Mouse (Mus musculus) ES-E14 (cell line): ENCODE measurements around the gene Cdkn1b. TPM values are rescaled to one million over a fixed set of nuclear protein-coding genes. Genes with fewer than 3 reads are reported as not detected.

Experiments used
- DNase-seq: peaks from one replicate; pipeline ENCODE4 v3.0.0-alpha.2; 2013; ENCODE audit warnings: low read depth, low spot score
- H3K27ac ChIP-seq: 2 replicates; pipeline ENCODE4 v1.5.1; 2012; ENCODE audit warnings: low read depth, mild to moderate bottlenecking, low read length, moderate library complexity, mixed read lengths; ENCODE audit not compliant: poor library complexity, insufficient read depth, severe bottlenecking
- H3K36me3 ChIP-seq: 2 replicates; pipeline ENCODE4 v1.6.1; 2012; ENCODE audit warnings: mild to moderate bottlenecking, low read length, moderate library complexity, mixed read lengths; ENCODE audit not compliant: control insufficient read depth, poor library complexity, insufficient read depth, severe bottlenecking
- H3K4me1 ChIP-seq, 2 experiments: fragments of 150-350 bp in 1 of 2; sonication (generic) in 1 of 2; 2 replicates each; pipeline ENCODE4 v1.6.1; 2012; ENCODE audit warnings: low read length in 2 of 2, mild to moderate bottlenecking in 1 of 2, mixed read lengths in 1 of 2; ENCODE audit not compliant: control insufficient read depth in 2 of 2, insufficient read depth in 2 of 2, poor library complexity in 1 of 2
- H3K4me3 ChIP-seq, 2 experiments: fragments of 150-350 bp in 1 of 2; sonication (generic) in 1 of 2; 2 replicates each; pipeline ENCODE4 v1.5.1; 2012; ENCODE audit warnings: low read length in 2 of 2, low read depth in 1 of 2, mild to moderate bottlenecking in 1 of 2, mixed read lengths in 1 of 2; ENCODE audit not compliant: insufficient read depth in 1 of 2, poor library complexity in 1 of 2, severe bottlenecking in 1 of 2
- H3K9ac ChIP-seq: 2 replicates; pipeline ENCODE4 v1.6.1; 2012; ENCODE audit warnings: low read depth, mild to moderate bottlenecking, low read length, mixed read lengths; ENCODE audit not compliant: poor library complexity, insufficient read depth, severe bottlenecking
- H3K9me3 ChIP-seq: fragments of 150-350 bp; sonication (generic); 2 replicates; pipeline ENCODE4 v1.6.1; 2012; ENCODE audit warnings: low read depth, mild to moderate bottlenecking, low read length; ENCODE audit not compliant: control insufficient read depth, insufficient read depth
- CHD2 ChIP-seq: IDR thresholded peaks from 2 replicates; pipeline ENCODE4 v1.6.1; 2014; ENCODE audit warnings: mild to moderate bottlenecking, low read depth, low read length, inconsistent platforms
- HCFC1 ChIP-seq: IDR thresholded peaks from 2 replicates; pipeline ENCODE4 v1.6.1; 2012; ENCODE audit warnings: low read length, inconsistent platforms, borderline replicate concordance; ENCODE audit not compliant: insufficient read depth
- MAFK ChIP-seq: IDR thresholded peaks from 2 replicates; pipeline ENCODE4 v1.6.1; 2014; ENCODE audit warnings: mild to moderate bottlenecking, low read depth, low read length, inconsistent platforms; ENCODE audit not compliant: insufficient read depth
- ZC3H11A ChIP-seq: IDR thresholded peaks from 2 replicates; pipeline ENCODE4 v1.6.1; 2012; ENCODE audit warnings: low read depth, mild to moderate bottlenecking, inconsistent platforms, low read length, borderline replicate concordance
- ZNF384 ChIP-seq: IDR thresholded peaks from 2 replicates; pipeline ENCODE4 v1.6.1; 2012; ENCODE audit warnings: low read depth, low read length, inconsistent platforms
- in situ Hi-C, 2 experiments: fragments of 600-800 bp; cut with MboI; formaldehyde crosslinking; loops; one replicate each; pipeline ENCODE4 v1.15.1; 2025; ENCODE audit warnings: low sequenced_read_pairs in 2 of 2, inconsistent platforms in 1 of 2; ENCODE audit not compliant: unreplicated experiment in 2 of 2
- total RNA-seq: library from RNA; depleted of rRNA; stranded (reverse); fragments of 300-350 nt; gene quantifications from 2 replicates; pipeline ENCODE4 v1.2.3, GENCODE M21; 2012

Gene Cdkn1b
- total RNA-seq, 1 experiment, result 10.7 TPM

DNA sequence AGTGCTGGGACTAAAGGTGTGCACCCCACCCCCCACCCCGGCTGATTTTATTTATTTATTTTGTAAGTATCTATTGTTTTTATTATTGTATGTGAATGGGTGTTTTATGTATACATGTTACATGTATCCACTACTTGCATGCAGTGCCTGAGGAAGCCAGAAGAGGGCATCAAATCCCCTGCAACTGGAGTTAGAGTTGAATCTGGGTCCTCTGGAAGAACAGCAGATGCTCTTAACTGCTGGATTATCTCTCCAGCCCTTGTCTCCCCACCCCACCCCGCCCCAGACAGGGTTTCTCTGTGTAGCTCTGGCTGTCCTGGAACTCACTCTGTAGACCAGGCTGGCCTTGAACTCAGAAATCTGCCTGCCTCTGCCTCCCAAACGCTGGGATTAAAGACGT lies 36.2 kb downstream of the Cdkn1b start:
- no peak overlapping the region for H3K27ac ChIP-seq
- in situ Hi-C loops, result no loop called here

DNA sequence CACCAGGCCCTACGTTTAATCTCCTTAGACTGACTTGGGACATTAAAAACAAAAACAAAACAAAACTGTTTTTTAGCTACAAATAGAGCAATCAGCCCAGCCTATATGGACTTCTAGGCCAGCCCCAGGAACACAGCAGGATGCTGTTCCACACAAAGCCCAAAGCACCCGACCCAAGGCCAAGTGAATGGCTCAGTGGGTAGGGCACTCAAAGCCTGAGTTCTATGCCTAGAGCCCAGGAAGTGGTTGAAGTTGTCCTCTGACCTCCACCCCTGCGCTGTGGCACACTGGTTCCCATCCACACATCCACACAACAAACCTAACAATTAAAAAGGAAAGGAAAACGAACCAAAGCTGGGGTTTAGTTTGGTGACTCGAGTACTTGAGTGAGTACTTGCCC lies 41.1 kb downstream of the Cdkn1b start:
- no peak for TF ChIP-seq ZNF384
- no peak for TF ChIP-seq ZC3H11A
- no peak for TF ChIP-seq CHD2
- TF ChIP-seq MAFK, result no peak
- Histone ChIP-seq H3K4me3 (no peak overlapping the region), H3K4me1 (0 out of 4 replicates have a peak, but pooled peaks cover 0 to 4% of the 10 kb centered on the region in 2 experiments), H3K27ac (no peak overlapping the region), H3K9ac (no peak overlapping the region), H3K9me3 (no peaks in the 10 kb centered on the region), H3K36me3 (no peaks in the 10 kb centered on the region)
- no peak for DNase-seq
- in situ Hi-C loops, result no loop called here

More for the DNA sequence above, 36.2 kb downstream of the Cdkn1b start:
- H3K9me3 ChIP-seq, result no peaks in the 10 kb centered on the region
- no peaks in the 10 kb centered on the region for H3K36me3 ChIP-seq
- TF ChIP-seq MAFK, result no peak
- no peak for TF ChIP-seq HCFC1
- no peak for TF ChIP-seq CHD2
- no peak for TF ChIP-seq ZC3H11A
- TF ChIP-seq ZNF384, result no peak
- no peak overlapping the region for H3K9ac ChIP-seq
- DNase-seq, result peak; percentile 38
- H3K4me3 ChIP-seq, result no peak overlapping the region
- 0 out of 4 replicates have a peak, but pooled peaks cover 0 to 2% of the 10 kb centered on the region in 2 experiments for H3K4me1 ChIP-seq

DNA sequence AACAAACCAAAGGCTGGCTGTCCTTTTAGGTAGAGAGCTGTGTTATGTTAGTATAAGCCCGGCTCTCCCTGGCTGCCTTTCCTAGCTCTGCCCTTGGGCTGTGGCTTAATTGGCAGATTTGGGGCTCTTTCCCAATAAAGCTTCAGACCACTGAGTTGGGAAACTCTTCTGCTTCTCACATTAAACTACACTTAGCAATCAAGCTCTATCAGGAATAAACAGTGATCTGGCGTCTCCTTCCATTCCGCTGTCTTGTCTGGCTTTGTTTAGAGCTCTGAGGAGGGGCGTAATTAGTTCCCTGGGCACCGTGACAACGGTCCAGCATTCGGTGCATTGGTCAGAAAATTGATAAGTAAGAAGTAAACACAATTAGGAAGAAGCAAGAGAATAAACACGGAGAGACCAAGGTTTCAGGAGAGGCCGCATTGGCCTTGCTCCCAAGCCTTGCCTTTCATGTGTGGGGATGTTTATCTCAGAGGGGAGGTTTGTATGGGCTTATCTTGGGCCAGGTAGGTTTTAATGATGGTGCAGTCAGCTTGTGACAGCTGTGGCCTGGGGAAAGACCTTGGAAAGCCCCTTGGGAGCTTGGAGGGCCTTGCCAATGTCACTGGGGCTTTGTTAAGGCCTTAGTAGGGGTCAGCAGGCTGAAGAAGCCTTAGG lies 41.8 kb downstream of the Cdkn1b start:
- no peak for DNase-seq
- TF ChIP-seq HCFC1 (no peak), CHD2 (no peak), MAFK (no peak), ZC3H11A (no peak), ZNF384 (no peak)
- in situ Hi-C loops, result no loop called here
- 0 out of 4 replicates have a peak, but pooled peaks cover 0 to 4% of the 10 kb centered on the region in 2 experiments for H3K4me1 ChIP-seq
- H3K27ac ChIP-seq, result no peak overlapping the region
- H3K9ac ChIP-seq, result no peak overlapping the region
- no peak overlapping the region for H3K4me3 ChIP-seq
- no peaks in the 10 kb centered on the region for H3K36me3 ChIP-seq
- H3K9me3 ChIP-seq, result no peaks in the 10 kb centered on the region

DNA sequence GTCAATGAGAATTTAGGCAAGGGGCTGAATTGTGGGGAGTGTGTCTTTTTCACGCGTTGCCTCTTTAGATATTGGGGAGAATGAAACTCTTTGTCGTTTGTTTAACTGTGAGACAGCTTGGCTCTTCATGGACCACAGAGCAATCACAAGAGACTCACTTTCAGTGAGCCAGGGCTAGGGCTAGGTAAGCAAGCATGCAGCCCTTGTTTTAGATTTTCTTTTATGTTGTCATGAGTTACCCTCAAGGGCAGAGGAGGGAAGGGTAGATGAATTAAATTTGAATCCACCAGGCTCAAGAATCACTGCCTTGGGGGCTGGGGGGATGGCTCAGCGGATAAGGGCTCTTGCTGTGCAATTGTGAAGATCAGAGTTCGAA lies 42.3 kb downstream of the Cdkn1b start:
- no peak overlapping the region for H3K9ac ChIP-seq
- no peaks in the 10 kb centered on the region for H3K36me3 ChIP-seq
- no peaks in the 10 kb centered on the region for H3K9me3 ChIP-seq
- no peak overlapping the region for H3K27ac ChIP-seq
- DNase-seq, result no peak
- TF ChIP-seq ZNF384, result no peak
- no peak for TF ChIP-seq MAFK
- TF ChIP-seq HCFC1, result no peak
- TF ChIP-seq CHD2, result no peak
- no peak for TF ChIP-seq ZC3H11A
- H3K4me3 ChIP-seq, result no peak overlapping the region
- in situ Hi-C loops, result no loop called here
- 0 out of 4 replicates have a peak, but pooled peaks cover 0 to 4% of the 10 kb centered on the region in 2 experiments for H3K4me1 ChIP-seq

DNA sequence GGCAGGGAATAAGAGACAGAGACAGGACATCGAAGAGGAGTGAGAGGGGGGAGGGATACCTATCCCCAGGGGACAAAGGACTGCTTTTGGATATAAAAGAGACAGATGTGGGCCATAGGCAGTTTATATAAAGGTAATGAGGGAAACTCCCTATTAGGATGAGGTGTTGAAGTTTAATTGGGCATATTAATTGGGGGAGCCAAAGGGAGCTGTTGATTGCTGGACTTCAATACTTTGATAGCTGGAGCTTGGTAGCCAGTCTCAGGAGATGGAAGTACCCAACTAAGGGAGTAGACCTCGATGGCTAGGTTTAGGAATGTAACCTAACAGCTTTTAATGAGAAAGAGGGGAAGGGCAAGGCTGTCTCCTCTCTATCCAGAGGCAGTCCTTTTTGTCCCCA lies 43.7 kb downstream of the Cdkn1b start:
- Histone ChIP-seq H3K4me3 (no peak overlapping the region), H3K27ac (no peak overlapping the region), H3K36me3 (no peaks in the 10 kb centered on the region), H3K9me3 (no peaks in the 10 kb centered on the region), H3K9ac (no peak overlapping the region), H3K4me1 (0 out of 4 replicates have a peak, but pooled peaks cover 0 to 4% of the 10 kb centered on the region in 2 experiments)
- no peak for DNase-seq
- in situ Hi-C loops, result no loop called here
- TF ChIP-seq ZNF384 (no peak), CHD2 (no peak), HCFC1 (no peak), MAFK (no peak), ZC3H11A (no peak)
